Mouse (Mus musculus) heart, embryonic 13.5 days (tissue): ENCODE results near the gene Pcsk5. TPM values are rescaled to one million over a fixed set of nuclear protein-coding genes. Genes with fewer than 3 reads are reported as not detected.

Experiments
- ATAC-seq: fragments of 200-750 bp; cut with Nextera tagmentation; 2 replicates; pipeline ENCODE4 v1.8.0; 2017; ENCODE audit warnings: moderate TSS enrichment; ENCODE audit not compliant: insufficient number of reproducible peaks, low FRiP score, low TSS enrichment; ENCODE audit errors: extremely low read depth
- H3K27ac ChIP-seq: fragments of 300-500 bp; sonication (generic); replicated peaks from 2 replicates; pipeline ENCODE4 v1.5.1; 2015; ENCODE audit warnings: moderate library complexity, mild to moderate bottlenecking, inconsistent platforms
- H3K27me3 ChIP-seq: fragments of 300-500 bp; sonication (generic); replicated peaks from 2 replicates; pipeline ENCODE4 v1.6.1; 2015; ENCODE audit warnings: mild to moderate bottlenecking, inconsistent platforms
- H3K36me3 ChIP-seq: fragments of 300-500 bp; sonication (generic); 2 replicates; pipeline ENCODE4 v1.6.1; 2015; ENCODE audit warnings: mild to moderate bottlenecking, inconsistent platforms
- H3K4me1 ChIP-seq: fragments of 300-500 bp; sonication (generic); 2 replicates; pipeline ENCODE4 v1.6.1; 2015; ENCODE audit warnings: inconsistent platforms
- H3K4me2 ChIP-seq: fragments of 300-500 bp; sonication (generic); 2 replicates; pipeline ENCODE4 v1.6.1; 2015; ENCODE audit warnings: inconsistent platforms, mild to moderate bottlenecking, moderate library complexity
- H3K4me3 ChIP-seq: fragments of 300-500 bp; sonication (generic); 2 replicates; pipeline ENCODE4 v1.5.1; 2015; ENCODE audit warnings: moderate library complexity, mild to moderate bottlenecking, inconsistent platforms
- H3K9ac ChIP-seq: fragments of 300-500 bp; sonication (generic); 2 replicates; pipeline ENCODE4 v1.6.1; 2015; ENCODE audit warnings: inconsistent platforms, mild to moderate bottlenecking, moderate library complexity
- H3K9me3 ChIP-seq: fragments of 300-500 bp; sonication (generic); 2 replicates; pipeline ENCODE4 v1.6.1; 2016; ENCODE audit warnings: inconsistent platforms
- WGBS: fragments of 180-500 bp; shearing (Covaris S2); methylation state at CpG from one replicate; pipeline ENCODE4 v1.1.7; 2015; ENCODE audit warnings: mixed read lengths; 5-methylcytosine and 5-hydroxymethylcytosine counted together
- polyA plus RNA-seq: library from polyadenylated mRNA; unstranded; fragments of >200 nt; fragmentation: Nextera tagmentation; extraction: Ambion mirVana; gene quantifications from 2 replicates; pipeline ENCODE4 v1.2.1, GENCODE M21; 2015

Pcsk5 gene
- polyA plus RNA-seq, 1 experiment from 2014 or later, result 17.0 TPM

- no peak overlapping the region for H3K4me3 ChIP-seq
- H3K9me3 ChIP-seq, result no peaks in the 10 kb centered on the region
- no peak overlapping the region for H3K9ac ChIP-seq
- no peak overlapping the region for H3K4me2 ChIP-seq
- H3K27me3 ChIP-seq, result no peaks in the 10 kb centered on the region
- peaks cover 5% of the 10 kb centered on the region; the same call in 1 of the 2 replicates for H3K4me1 ChIP-seq
- 72% methylated on average over 4 of the region's 4 CpGs for WGBS
- H3K36me3 ChIP-seq, result no peaks in the 10 kb centered on the region
- no peak overlapping the region for H3K27ac ChIP-seq
- ATAC-seq, result no peak
Measured at GRCm38 (mm10) chr19:17471196-17471595, 366.2 kb downstream of the Pcsk5 start.

GRCm38 (mm10) chr19:17467556-17468211, 369.7 kb downstream of the Pcsk5 start:
- no peak overlapping the region for H3K4me2 ChIP-seq
- H3K9ac ChIP-seq, result no peak overlapping the region
- no peaks in the 10 kb centered on the region for H3K36me3 ChIP-seq
- H3K27ac ChIP-seq, result no peak overlapping the region
- no peak overlapping the region for H3K4me3 ChIP-seq
- ATAC-seq, result no peak
- no peaks in the 10 kb centered on the region for H3K27me3 ChIP-seq
- no peaks in the 10 kb centered on the region for H3K9me3 ChIP-seq
- peaks cover 5% of the 10 kb centered on the region; the same call in 1 of the 2 replicates for H3K4me1 ChIP-seq
- 57% methylated on average over 6 of the region's 6 CpGs for WGBS

- Histone ChIP-seq H3K4me2 (no peak overlapping the region), H3K4me3 (no peak overlapping the region), H3K9ac (no peak overlapping the region), H3K36me3 (no peaks in the 10 kb centered on the region), H3K27me3 (no peaks in the 10 kb centered on the region; the same call in 1 of the 2 replicates), H3K9me3 (no peaks in the 10 kb centered on the region), H3K27ac (no peak overlapping the region), H3K4me1 (no peaks in the 10 kb centered on the region)
- no peak for ATAC-seq
- WGBS, result 76% methylated on average over 7 of the region's 7 CpGs
Measured at GRCm38 (mm10) chr19:17452001-17452400, 385.4 kb downstream of the Pcsk5 start.

- Histone ChIP-seq H3K4me3 (no peak overlapping the region), H3K27me3 (no peaks in the 10 kb centered on the region; the same call in 1 of the 2 replicates), H3K4me1 (peaks cover 8% of the 10 kb centered on the region; the same call in 1 of the 2 replicates), H3K36me3 (no peaks in the 10 kb centered on the region), H3K9ac (no peak overlapping the region), H3K4me2 (no peak overlapping the region), H3K9me3 (no peaks in the 10 kb centered on the region), H3K27ac (no peak overlapping the region)
- ATAC-seq, result no peak
- 79% methylated on average over 7 of the region's 7 CpGs for WGBS
Measured at GRCm38 (mm10) chr19:17443581-17443980, 393.9 kb downstream of the Pcsk5 start.

GRCm38 (mm10) chr19:17439476-17440189, 397.8 kb downstream of the Pcsk5 start:
- Histone ChIP-seq H3K27me3 (no peaks in the 10 kb centered on the region), H3K9ac (no peak overlapping the region), H3K4me1 (peaks cover 8% of the 10 kb centered on the region; the same call in 1 of the 2 replicates), H3K27ac (no peak overlapping the region), H3K9me3 (no peaks in the 10 kb centered on the region), H3K36me3 (no peaks in the 10 kb centered on the region), H3K4me2 (no peak overlapping the region), H3K4me3 (no peak overlapping the region)
- no peak for ATAC-seq
- 56% methylated on average over 4 of the region's 4 CpGs for WGBS

DNA sequence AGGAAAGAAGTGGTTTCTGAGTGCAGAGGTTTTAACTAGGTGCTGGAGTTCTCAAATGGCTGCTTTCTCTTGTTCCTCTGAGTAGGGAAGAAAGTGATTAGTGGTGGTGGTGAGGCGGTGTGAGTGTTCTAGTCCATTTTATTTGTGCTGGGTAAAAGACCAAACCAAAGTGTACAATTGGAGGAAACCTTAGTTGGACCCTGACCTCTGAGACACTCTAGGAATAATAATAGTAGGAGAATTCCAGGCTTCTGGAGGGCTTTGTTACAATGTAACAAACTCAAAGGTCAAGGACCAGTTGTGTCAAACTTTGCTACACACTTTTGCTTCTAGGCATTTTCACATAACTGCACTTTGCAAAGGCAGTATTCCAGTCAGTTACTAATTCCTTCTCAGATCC, 400.8 kb downstream of the Pcsk5 start:
- WGBS, result 96% methylated on average over 1 of the region's 1 CpGs
- Histone ChIP-seq H3K4me1 (peaks cover 8% of the 10 kb centered on the region; the same call in 1 of the 2 replicates), H3K9me3 (no peaks in the 10 kb centered on the region), H3K4me2 (no peak overlapping the region), H3K36me3 (no peaks in the 10 kb centered on the region), H3K4me3 (no peak overlapping the region), H3K27me3 (no peaks in the 10 kb centered on the region), H3K9ac (no peak overlapping the region), H3K27ac (no peak overlapping the region)
- ATAC-seq, result no peak

DNA sequence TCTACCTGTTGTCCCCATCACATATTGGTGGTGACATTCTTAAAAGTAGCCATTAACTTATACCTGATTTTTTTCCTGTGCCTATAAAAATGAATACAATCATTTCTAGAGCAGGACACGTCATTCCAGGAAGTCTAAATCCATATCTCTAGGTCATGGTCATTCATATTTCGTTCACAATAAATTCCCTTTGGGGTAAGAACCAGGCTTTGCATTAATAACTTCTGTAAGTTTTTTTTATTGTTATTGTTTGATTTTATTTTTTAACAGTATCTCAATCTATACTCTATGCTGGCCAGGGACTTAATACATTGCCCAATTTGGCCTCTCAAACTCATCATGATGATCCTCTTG, 408.9 kb downstream of the Pcsk5 start:
- no peak overlapping the region for H3K9ac ChIP-seq

GRCm38 (mm10) chr19:17427824-17428560, 409.4 kb downstream of the Pcsk5 start:
- Histone ChIP-seq H3K27ac (no peak overlapping the region), H3K27me3 (no peaks in the 10 kb centered on the region), H3K4me2 (no peak overlapping the region), H3K4me1 (no peaks in the 10 kb centered on the region), H3K9ac (no peak overlapping the region), H3K9me3 (no peaks in the 10 kb centered on the region), H3K4me3 (no peak overlapping the region), H3K36me3 (no peaks in the 10 kb centered on the region)
- no peak for ATAC-seq
- 81% methylated on average over 2 of the region's 2 CpGs for WGBS

More for the DNA sequence above, 408.9 kb downstream of the Pcsk5 start:
- no peaks in the 10 kb centered on the region for H3K4me1 ChIP-seq
- 62% methylated on average over 2 of the region's 2 CpGs for WGBS
- no peak for ATAC-seq
- no peak overlapping the region for H3K4me3 ChIP-seq
- no peaks in the 10 kb centered on the region for H3K36me3 ChIP-seq
- H3K27me3 ChIP-seq, result no peaks in the 10 kb centered on the region
- H3K27ac ChIP-seq, result no peak overlapping the region
- no peaks in the 10 kb centered on the region for H3K9me3 ChIP-seq
- H3K4me2 ChIP-seq, result no peak overlapping the region

DNA sequence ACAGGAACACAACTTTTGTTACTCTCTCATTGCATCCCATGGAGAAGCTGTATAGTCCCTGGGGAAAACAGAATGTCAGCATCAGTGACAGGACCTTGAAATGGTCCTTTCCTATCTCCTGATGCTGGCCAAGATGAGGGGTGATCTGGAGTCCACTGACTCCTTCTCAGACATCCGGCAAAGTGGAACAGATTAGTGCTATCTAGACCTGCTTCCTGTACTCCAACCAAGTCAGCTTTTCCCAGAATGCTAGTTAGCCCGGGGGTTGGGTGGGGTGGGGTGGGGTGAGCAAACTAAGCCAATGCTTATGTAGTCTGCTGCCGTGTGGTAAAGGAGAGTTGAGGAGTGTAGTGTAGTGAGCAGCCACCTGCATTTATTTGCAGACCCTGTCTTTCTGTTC, 414.1 kb downstream of the Pcsk5 start:
- whole genome bisulfite sequencing, result 31% methylated on average over 3 of the region's 3 CpGs
- Histone ChIP-seq H3K27me3 (no peaks in the 10 kb centered on the region), H3K9me3 (no peaks in the 10 kb centered on the region), H3K9ac (no peak overlapping the region), H3K4me1 (0 out of 2 replicates have a peak, but pooled peaks cover 5% of the 10 kb centered on the region), H3K4me3 (no peak overlapping the region), H3K36me3 (no peaks in the 10 kb centered on the region), H3K4me2 (no peak overlapping the region), H3K27ac (no peak overlapping the region)
- no peak for ATAC-seq

DNA sequence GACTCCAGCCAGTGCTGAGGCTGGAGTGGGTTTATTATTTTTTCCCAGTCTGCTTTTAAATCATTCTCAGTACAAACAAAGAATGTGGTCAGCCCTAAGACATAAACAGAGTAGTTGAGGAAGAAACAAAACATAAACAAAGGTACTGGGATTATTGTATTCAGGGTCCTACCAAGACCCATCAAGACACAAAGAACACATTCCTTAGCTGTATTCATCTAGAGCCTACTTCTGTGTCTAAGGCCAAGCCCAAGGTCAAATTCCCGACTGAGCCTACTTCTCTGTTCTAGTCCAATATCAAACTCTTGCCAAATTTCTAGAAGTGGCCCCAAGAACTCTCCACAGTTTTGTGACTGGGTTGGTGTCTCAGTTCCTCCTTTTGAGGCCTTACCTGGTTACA, 419.6 kb downstream of the Pcsk5 start:
- H3K36me3 ChIP-seq, result no peaks in the 10 kb centered on the region
- no peak overlapping the region for H3K4me3 ChIP-seq
- no peak for ATAC-seq
- no peaks in the 10 kb centered on the region for H3K27me3 ChIP-seq
- H3K9me3 ChIP-seq, result no peaks in the 10 kb centered on the region
- 0 out of 2 replicates have a peak, but pooled peaks cover 5% of the 10 kb centered on the region for H3K4me1 ChIP-seq
- WGBS, result 50% methylated on average over 1 of the region's 1 CpGs
- no peak overlapping the region for H3K9ac ChIP-seq
- no peak overlapping the region for H3K4me2 ChIP-seq
- H3K27ac ChIP-seq, result no peak overlapping the region

DNA sequence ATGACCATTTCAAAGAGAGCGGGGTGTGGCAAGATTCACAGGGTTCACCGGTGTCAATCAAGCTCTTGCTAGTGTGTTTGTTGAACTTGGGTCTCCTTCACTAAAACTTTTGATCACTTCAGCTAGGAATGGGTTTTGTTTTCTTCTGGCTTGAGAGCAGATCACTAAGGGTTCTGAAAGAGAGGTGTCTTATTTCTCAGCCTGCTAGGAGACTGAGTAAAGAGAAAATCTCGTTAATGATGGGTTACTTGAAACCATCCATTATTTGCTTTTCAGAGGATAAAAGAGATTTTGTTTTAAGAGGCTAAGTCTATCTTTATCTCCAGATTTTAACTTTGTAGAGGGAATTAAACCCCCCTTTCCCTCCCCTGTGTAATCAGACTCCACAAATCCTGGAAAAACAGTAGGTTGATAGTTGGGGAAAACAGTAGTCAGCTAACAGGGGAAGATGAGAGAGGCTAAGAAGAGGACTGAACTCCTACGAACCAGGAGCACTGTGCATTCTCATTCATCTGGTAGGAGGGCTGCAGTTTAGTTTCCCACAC, 424.4 kb downstream of the Pcsk5 start:
- H3K4me1 ChIP-seq, result no peaks in the 10 kb centered on the region
- no peak for ATAC-seq
- H3K9ac ChIP-seq, result no peak overlapping the region
- no peaks in the 10 kb centered on the region for H3K27me3 ChIP-seq
- WGBS, result 53% methylated on average over 4 of the region's 4 CpGs
- no peaks in the 10 kb centered on the region for H3K36me3 ChIP-seq
- no peak overlapping the region for H3K4me2 ChIP-seq
- H3K9me3 ChIP-seq, result no peaks in the 10 kb centered on the region
- H3K4me3 ChIP-seq, result no peak overlapping the region
- no peak overlapping the region for H3K27ac ChIP-seq
